Mouse (Mus musculus) left cerebral cortex, postnatal 4 days (tissue): ENCODE results near the gene Rabif. TPM values are rescaled to one million over a fixed set of nuclear protein-coding genes. Genes with fewer than 3 reads are reported as not detected.
"Not testable (repeated sequence)": the region's sequence is repeated elsewhere in the genome, so short reads cannot be mapped to it uniquely, and the experiment has no call there.

Experiments used
- DNase-seq: peaks from one replicate; pipeline ENCODE4 v3.0.0-alpha.2; 2022
- intact Hi-C: fragments of 180-260 bp; cut with DNase I; formaldehyde crosslinking; loops from one replicate; pipeline ENCODE4 v1.15.1; 2025
- total RNA-seq, 2 experiments: library from RNA; stranded (reverse); gene quantifications; 2 replicates each; pipeline ENCODE4 v1.2.3; 2021

The Rabif gene
- total RNA-seq, 2 experiments from 2014 or later: 38.2 to 38.5 TPM

GRCm38 (mm10) chr1:134512183-134512582 lies 17.7 kb downstream of the Rabif start:
- no peak for DNase-seq
- intact Hi-C loops: no loop called here

- intact Hi-C loops: no loop called here
- DNase-seq: no peak
Measured at GRCm38 (mm10) chr1:134512584-134512983, 18.1 kb downstream of the Rabif start.

GRCm38 (mm10) chr1:134513312-134513860 lies 18.9 kb downstream of the Rabif start:
- DNase-seq: no peak
- intact Hi-C loops: no loop called here

GRCm38 (mm10) chr1:134513876-134514590 lies 19.6 kb downstream of the Rabif start:
- DNase-seq: no peak
- intact Hi-C loops: no loop called here

- intact Hi-C loops: no loop called here
- DNase-seq: peak; percentile 20
Measured at GRCm38 (mm10) chr1:134515891-134516290, 21.4 kb downstream of the Rabif start.

GRCm38 (mm10) chr1:134516491-134517198 lies 22.2 kb downstream of the Rabif start:
- peak; percentile 38 for DNase-seq
- intact Hi-C loops: no loop called here

- DNase-seq, intact Hi-C loops: not testable (repeated sequence)
Measured at GRCm38 (mm10) chr1:134517841-134518240, 23.4 kb downstream of the Rabif start.

- peak; percentile 75 for DNase-seq
- intact Hi-C loops: no loop called here
Measured at GRCm38 (mm10) chr1:134518677-134519076, 24.2 kb downstream of the Rabif start.

GRCm38 (mm10) chr1:134519201-134519600 lies 24.8 kb downstream of the Rabif start:
- DNase-seq, intact Hi-C loops: not testable (repeated sequence)

- intact Hi-C loops: no loop called here
Measured at GRCm38 (mm10) chr1:134520001-134520721, 25.7 kb downstream of the Rabif start.

GRCm38 (mm10) chr1:134521163-134521562 lies 26.7 kb downstream of the Rabif start:
- DNase-seq: no peak
- intact Hi-C loops: no loop called here

More at GRCm38 (mm10) chr1:134520001-134520721, 25.7 kb downstream of the Rabif start:
- no peak for DNase-seq

- DNase-seq: no peak
- intact Hi-C loops: no loop called here
Measured at GRCm38 (mm10) chr1:134522325-134522724, 27.9 kb downstream of the Rabif start.

GRCm38 (mm10) chr1:134524424-134524823 lies 30.0 kb downstream of the Rabif start:
- intact Hi-C loops: no loop called here
- DNase-seq: no peak

GRCm38 (mm10) chr1:134525015-134525414 lies 30.6 kb downstream of the Rabif start:
- intact Hi-C loops: no loop called here
- no peak for DNase-seq

GRCm38 (mm10) chr1:134526752-134527151 lies 32.3 kb downstream of the Rabif start:
- DNase-seq: no peak
- intact Hi-C loops: no loop called here

GRCm38 (mm10) chr1:134530618-134531017 lies 36.2 kb downstream of the Rabif start:
- DNase-seq: peak; percentile 36
- intact Hi-C loops: no loop called here

- DNase-seq, intact Hi-C loops: not testable (repeated sequence)
Measured at GRCm38 (mm10) chr1:134533710-134534109, 39.3 kb downstream of the Rabif start.

- no peak for DNase-seq
- intact Hi-C loops: no loop called here
Measured at GRCm38 (mm10) chr1:134535054-134535453, 40.6 kb downstream of the Rabif start.

GRCm38 (mm10) chr1:134535513-134535912 lies 41.1 kb downstream of the Rabif start:
- no peak for DNase-seq
- intact Hi-C loops: no loop called here

- DNase-seq: no peak
- intact Hi-C loops: no loop called here
Measured at GRCm38 (mm10) chr1:134540610-134541009, 46.2 kb downstream of the Rabif start.

GRCm38 (mm10) chr1:134548231-134548630 lies 53.8 kb downstream of the Rabif start:
- intact Hi-C loops: no loop called here
- DNase-seq: no peak
